Mouse (Mus musculus) megakaryocyte, embryonic 14.5 days (primary cell): Measurements from ENCODE around the gene Hoxc5. TPM values are rescaled to one million over a fixed set of nuclear protein-coding genes. Genes with fewer than 3 reads are reported as not detected.

ENCODE experiments used
- H3K27me3 ChIP-seq: replicated peaks from 2 replicates; pipeline ENCODE3; 2012; ENCODE audit warnings: inconsistent platforms
- H3K36me3 ChIP-seq: replicated peaks from 2 replicates; pipeline ENCODE3; 2012; ENCODE audit warnings: low read length, inconsistent platforms, mixed read lengths
- H3K4me1 ChIP-seq: 2 replicates; pipeline ENCODE4 v1.6.1; 2012; ENCODE audit warnings: inconsistent platforms
- H3K4me3 ChIP-seq: replicated peaks from 2 replicates; pipeline ENCODE3; 2012; ENCODE audit warnings: moderate library complexity, mild to moderate bottlenecking, inconsistent platforms
- H3K9me3 ChIP-seq: 2 replicates; pipeline ENCODE4 v1.6.1; 2012; ENCODE audit warnings: inconsistent platforms
- FLI1 ChIP-seq: IDR thresholded peaks from 2 replicates; pipeline ENCODE4 v1.6.1; 2012; ENCODE audit warnings: low read length, inconsistent platforms, mixed read lengths
- GATA1 ChIP-seq: IDR thresholded peaks from 3 replicates; pipeline ENCODE4 v1.6.1; 2012; ENCODE audit warnings: mixed read lengths, low read length, inconsistent platforms, borderline replicate concordance
- polyA plus RNA-seq: library from polyadenylated mRNA; stranded (reverse); fragments of >175 nt; gene quantifications from 2 replicates; pipeline ENCODE4 v1.2.3, GENCODE M21; 2012; ENCODE audit warnings: low replicate concordance; ENCODE audit not compliant: insufficient read depth

The Hoxc5 gene
- polyA plus RNA-seq, 1 experiment = not detected

DNA sequence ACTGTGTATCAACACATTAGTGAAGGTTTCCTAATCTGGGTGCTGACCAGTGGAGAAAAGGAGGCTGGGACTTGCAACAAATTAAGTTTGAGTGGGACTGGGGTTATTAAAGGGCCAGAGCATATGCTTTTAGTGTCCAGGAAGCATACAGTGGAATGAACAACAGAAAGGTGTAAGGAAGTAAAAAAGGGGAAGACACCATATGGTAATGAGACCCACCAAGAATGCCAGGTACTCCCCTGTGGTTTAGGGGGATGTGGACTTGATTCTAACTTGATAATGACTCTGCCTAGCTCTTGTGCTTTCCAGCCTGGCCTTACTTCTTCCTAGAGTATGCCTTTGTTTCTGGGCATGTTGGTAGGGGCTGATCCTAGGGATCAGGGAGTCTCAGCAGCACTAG lies 86.0 kb downstream of the Hoxc5 start:
- Histone ChIP-seq H3K27me3 (peaks cover 80% of the 10 kb centered on the region), H3K9me3 (no peaks in the 10 kb centered on the region), H3K4me3 (no peak overlapping the region), H3K36me3 (no peaks in the 10 kb centered on the region), H3K4me1 (no peaks in the 10 kb centered on the region)
- TF ChIP-seq GATA1 = no peak
- TF ChIP-seq FLI1 = no peak

- no peak overlapping the region for H3K4me3 ChIP-seq
- peaks cover 84% of the 10 kb centered on the region for H3K27me3 ChIP-seq
- TF ChIP-seq GATA1 (no peak), FLI1 (no peak)
- no peaks in the 10 kb centered on the region for H3K9me3 ChIP-seq
- no peaks in the 10 kb centered on the region for H3K36me3 ChIP-seq
- peaks cover 4% of the 10 kb centered on the region; the same call in 1 of the 2 replicates for H3K4me1 ChIP-seq
Measured at GRCm38 (mm10) chr15:103056396-103056795, 89.2 kb downstream of the Hoxc5 start.

DNA sequence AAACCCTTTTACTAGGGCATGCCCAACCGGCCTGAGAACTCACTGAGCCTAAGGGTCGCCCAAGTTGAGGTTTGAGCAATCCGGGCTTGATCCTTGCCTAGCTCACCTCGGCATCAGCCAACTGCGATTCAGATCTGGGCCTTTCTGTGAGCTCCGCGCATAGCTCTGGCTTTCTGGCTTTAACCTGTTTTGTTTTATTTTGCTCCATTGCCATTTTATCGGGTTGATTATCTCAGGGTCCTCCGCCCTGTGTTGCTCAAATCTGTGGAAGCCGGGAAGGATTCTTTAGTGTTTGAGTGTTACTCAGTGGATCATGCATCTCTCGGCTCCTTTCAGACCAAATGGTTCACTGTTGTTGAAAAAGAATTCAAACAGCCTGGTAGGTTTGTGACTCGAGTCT lies 91.5 kb downstream of the Hoxc5 start:
- peaks cover 93% of the 10 kb centered on the region for H3K27me3 ChIP-seq
- TF ChIP-seq FLI1 (no peak), GATA1 (no peak)

GRCm38 (mm10) chr15:103059393-103059992 lies 92.2 kb downstream of the Hoxc5 start:
- no peaks in the 10 kb centered on the region for H3K36me3 ChIP-seq
- TF ChIP-seq FLI1 = no peak
- TF ChIP-seq GATA1 = no peak
- peaks cover 94% of the 10 kb centered on the region for H3K27me3 ChIP-seq
- H3K9me3 ChIP-seq = no peaks in the 10 kb centered on the region
- no peak overlapping the region for H3K4me3 ChIP-seq
- peaks cover 4% of the 10 kb centered on the region; the same call in 1 of the 2 replicates for H3K4me1 ChIP-seq

More for the DNA sequence above, 91.5 kb downstream of the Hoxc5 start:
- no peak overlapping the region for H3K4me3 ChIP-seq
- H3K4me1 ChIP-seq = peaks cover 4% of the 10 kb centered on the region; the same call in 1 of the 2 replicates
- H3K36me3 ChIP-seq = no peaks in the 10 kb centered on the region
- H3K9me3 ChIP-seq = no peaks in the 10 kb centered on the region

DNA sequence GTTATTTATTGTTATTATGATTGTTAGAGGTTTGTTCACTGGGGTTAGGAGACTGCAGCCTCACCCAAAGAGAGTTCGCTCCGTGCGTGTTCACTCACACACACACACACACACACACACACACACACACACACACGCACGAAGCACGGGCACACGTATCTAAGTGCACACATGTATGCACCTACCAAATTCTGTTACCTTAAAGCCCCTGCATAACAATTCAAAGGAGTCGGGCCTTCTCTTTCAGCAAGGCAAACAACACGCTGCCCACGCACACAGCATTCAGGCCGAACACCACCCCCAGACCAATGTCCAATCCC lies 92.7 kb downstream of the Hoxc5 start:
- Histone ChIP-seq H3K4me1 (peaks cover 4% of the 10 kb centered on the region; the same call in 1 of the 2 replicates), H3K36me3 (no peaks in the 10 kb centered on the region), H3K27me3 (peaks cover 93% of the 10 kb centered on the region), H3K9me3 (no peaks in the 10 kb centered on the region), H3K4me3 (no peak overlapping the region)
- TF ChIP-seq GATA1 = no peak
- TF ChIP-seq FLI1 = no peak

DNA sequence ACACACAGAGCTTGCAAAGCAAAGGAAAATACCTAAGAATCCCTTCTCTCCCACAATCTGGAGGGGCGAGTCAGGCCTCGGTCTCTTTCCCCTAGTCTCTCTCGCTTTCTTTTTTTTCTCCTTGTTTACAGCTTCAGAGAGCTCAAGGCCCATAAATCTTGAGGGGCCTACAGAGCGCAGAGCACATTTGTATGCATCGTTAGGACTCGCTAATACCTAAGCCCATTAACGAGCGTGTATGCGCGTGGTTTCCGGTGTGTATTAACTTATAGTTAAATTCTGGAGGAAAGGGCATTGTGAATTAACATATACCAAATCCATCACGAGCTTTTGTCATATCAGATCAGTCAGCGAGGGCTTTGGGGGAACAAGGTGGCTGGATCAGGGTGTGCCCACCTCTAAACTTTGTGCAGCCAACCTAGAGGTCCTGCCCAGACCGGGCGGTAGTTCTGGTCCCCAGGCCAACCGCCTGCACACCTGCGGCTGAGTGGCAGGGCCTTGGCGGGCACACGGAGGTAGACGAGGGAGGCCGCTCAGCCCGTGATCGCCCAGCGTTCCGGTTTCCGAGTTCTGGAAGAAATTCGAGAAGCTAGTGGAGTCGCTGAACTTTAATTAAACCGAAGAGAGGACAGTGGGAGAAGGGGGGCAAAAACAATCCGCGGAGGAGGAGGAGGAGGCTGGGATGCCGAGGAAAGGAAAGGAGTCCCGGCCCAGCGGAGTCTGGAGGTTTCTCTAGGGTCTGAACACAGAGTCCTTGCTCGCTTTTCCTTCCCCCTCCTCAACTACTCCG lies 93.3 kb downstream of the Hoxc5 start:
- H3K4me1 ChIP-seq = peaks cover 4% of the 10 kb centered on the region; the same call in 1 of the 2 replicates
- peaks cover 93% of the 10 kb centered on the region for H3K27me3 ChIP-seq
- no peaks in the 10 kb centered on the region for H3K9me3 ChIP-seq
- H3K36me3 ChIP-seq = no peaks in the 10 kb centered on the region
- H3K4me3 ChIP-seq = no peak overlapping the region
- TF ChIP-seq FLI1 = no peak
- TF ChIP-seq GATA1 = no peak

DNA sequence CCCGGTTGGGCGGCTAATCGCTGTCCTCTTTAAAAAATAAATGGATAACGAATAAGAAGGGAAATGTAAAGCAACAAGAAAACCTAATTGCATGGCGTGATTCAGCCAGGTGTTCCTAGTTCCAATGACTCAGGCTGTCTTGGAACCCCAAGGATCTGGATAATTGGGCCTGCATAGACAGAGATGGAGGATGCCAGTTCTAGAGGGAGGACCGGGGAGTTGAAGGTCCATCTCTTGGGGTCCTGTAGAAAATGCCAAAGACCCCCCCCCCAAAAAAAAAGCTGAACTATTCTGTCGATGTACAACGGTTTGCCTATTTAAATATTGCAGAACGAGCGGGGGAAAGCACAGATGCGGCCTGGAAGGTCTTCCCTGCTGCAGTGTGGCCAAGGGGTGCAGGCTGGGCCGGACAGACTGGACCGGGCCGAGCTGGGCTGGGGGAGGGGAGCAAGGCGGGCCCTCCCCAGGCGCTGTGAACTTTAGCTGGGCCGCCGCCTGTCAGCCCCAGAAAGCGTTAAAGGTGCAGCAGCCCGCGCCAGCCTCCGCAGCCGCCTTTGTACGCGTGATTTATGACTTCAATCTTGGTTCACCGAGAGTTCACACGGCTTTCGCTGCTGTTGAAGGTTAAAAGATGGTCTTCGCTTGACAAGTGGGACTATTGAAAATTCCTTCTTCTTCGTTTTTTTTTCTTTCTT lies 94.0 kb downstream of the Hoxc5 start:
- Histone ChIP-seq H3K36me3 (no peaks in the 10 kb centered on the region), H3K27me3 (peaks cover 95% of the 10 kb centered on the region), H3K4me1 (peaks cover 4% of the 10 kb centered on the region; the same call in 1 of the 2 replicates), H3K9me3 (no peaks in the 10 kb centered on the region), H3K4me3 (no peak overlapping the region)
- TF ChIP-seq FLI1 = no peak

DNA sequence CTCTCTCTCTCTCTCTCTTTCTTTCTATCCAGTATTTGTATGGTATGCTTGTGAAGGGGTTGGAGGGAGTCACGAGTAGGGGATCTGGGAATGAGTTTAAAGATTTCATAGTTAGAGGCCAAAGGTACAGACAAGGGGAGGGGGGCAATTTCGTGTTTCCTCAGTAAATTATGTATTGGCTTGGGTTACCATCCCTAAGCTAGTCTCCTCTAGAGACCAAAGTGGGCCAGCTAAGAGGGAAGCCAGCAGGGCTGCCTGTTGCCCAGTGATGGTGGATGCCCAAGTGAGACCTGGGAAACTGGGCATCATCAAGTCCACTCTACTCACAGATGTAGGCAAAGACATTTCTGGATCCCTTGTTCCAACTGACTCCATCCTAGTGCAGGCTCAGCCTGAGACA lies 94.7 kb downstream of the Hoxc5 start:
- no peak for TF ChIP-seq GATA1
- Histone ChIP-seq H3K4me3 (no peak overlapping the region), H3K9me3 (no peaks in the 10 kb centered on the region), H3K4me1 (peaks cover 4% of the 10 kb centered on the region; the same call in 1 of the 2 replicates), H3K36me3 (no peaks in the 10 kb centered on the region), H3K27me3 (peaks cover 94% of the 10 kb centered on the region)

DNA sequence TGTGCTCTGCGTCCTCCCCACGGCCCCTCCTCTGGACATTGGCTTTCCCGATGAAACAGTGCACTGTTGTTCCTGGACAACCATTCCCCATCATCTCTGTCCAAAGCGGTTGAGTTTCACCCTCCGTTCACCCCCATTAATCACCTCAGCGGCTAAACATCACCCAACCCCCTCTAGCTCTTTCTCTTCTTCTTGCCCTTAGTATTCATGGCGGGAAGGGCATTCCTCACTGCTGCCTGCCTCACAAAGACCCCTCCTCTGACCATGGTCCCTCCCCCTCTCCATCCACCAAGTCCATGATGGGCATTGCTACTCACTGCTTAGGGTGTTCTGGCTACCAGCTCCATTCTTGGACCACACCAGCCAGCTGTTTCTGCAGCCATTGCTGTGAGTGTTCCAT lies 98.4 kb downstream of the Hoxc5 start:
- Histone ChIP-seq H3K4me3 (no peak overlapping the region), H3K9me3 (no peaks in the 10 kb centered on the region), H3K4me1 (peaks cover 2% of the 10 kb centered on the region; the same call in 1 of the 2 replicates), H3K36me3 (no peaks in the 10 kb centered on the region), H3K27me3 (peaks cover 96% of the 10 kb centered on the region)
- TF ChIP-seq FLI1 (no peak), GATA1 (no peak)

Other genes starting within 250 kb of the Hoxc5 start
- gene Calcoco1, start 245.3 kb upstream of the Hoxc5 start, polyA plus RNA-seq = 6.7 and 23.2 TPM in 2 replicates
- gene Hoxc13, start 46.3 kb upstream of the Hoxc5 start, polyA plus RNA-seq = not detected in 2 replicates
- not detected in 2 replicates for gene Hoxc12, start 30.7 kb upstream of the Hoxc5 start, polyA plus RNA-seq
- not detected in 2 replicates for gene Hoxc11, start 13.0 kb upstream of the Hoxc5 start, polyA plus RNA-seq
- gene Hoxc10, start 647 bp upstream of the Hoxc5 start, polyA plus RNA-seq = 0.08 TPM in 1 of 2 replicates, not detected in the other
- not detected in 2 replicates for gene Hoxc9, start 9.0 kb downstream of the Hoxc5 start, polyA plus RNA-seq
- 0.04 TPM in 1 of 2 replicates, not detected in the other for gene Hoxc8, start 23.2 kb downstream of the Hoxc5 start, polyA plus RNA-seq
- gene Hoxc6, start 30.8 kb downstream of the Hoxc5 start, polyA plus RNA-seq = not detected in 2 replicates
- gene Hoxc4, start 51.5 kb downstream of the Hoxc5 start, polyA plus RNA-seq = not detected in 2 replicates
- gene Smug1, start 199.6 kb downstream of the Hoxc5 start, polyA plus RNA-seq = 0.73 and 2.1 TPM in 2 replicates